Mouse (Mus musculus) brain, embryonic 14.5 days (tissue): ENCODE data around the gene Napsa.

Experiments used
- CTCF ChIP-seq: fragments of 200-500 bp; IDR thresholded peaks from 2 replicates; pipeline ENCODE4 v1.5.1; 2012; ENCODE audit warnings: inconsistent platforms, mild to moderate bottlenecking, moderate library complexity, borderline replicate concordance; ENCODE audit not compliant: insufficient read depth, insufficient read length; ENCODE audit errors: extremely low read depth
- POLR2A ChIP-seq: fragments of 200-500 bp; IDR thresholded peaks from 2 replicates; pipeline ENCODE4 v1.6.1; 2012; ENCODE audit warnings: mild to moderate bottlenecking, inconsistent platforms, borderline replicate concordance; ENCODE audit not compliant: poor library complexity, insufficient read depth, insufficient read length, severe bottlenecking; ENCODE audit errors: extremely low read depth

DNA sequence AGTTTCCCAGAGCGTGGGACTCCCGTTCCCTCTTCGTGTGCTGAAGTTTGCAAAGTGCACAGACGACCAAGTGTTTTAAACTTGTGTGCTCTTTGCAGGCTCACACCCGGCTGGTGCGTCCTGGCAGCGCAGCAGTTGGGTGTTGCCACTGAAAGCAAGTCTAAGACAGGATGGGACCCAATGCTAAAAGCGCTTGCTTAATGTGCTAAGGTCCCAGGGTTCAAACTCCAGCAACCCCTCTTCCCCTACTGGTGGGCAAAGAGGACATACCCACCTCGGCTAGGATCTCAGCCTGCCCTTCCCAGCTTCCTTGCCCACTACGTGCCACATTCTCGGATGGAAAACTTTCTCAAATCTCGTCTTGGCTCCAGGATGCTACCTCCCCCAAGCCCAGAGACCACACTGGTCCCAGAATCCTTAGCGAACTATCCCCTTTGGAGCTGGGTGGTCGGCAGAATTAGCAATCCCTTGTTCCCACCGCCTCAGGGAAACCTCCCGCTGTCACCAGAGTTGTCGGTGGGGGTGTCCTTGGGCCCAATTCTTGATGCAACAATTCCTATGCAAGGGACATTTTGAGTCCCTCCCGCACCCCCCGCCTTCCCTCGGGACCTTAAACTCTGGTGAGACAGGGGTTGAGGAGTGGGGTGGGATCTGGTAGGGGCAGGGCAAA lies 31.1 kb downstream of the Napsa start:
- TF ChIP-seq CTCF = no peak
- TF ChIP-seq POLR2A = no peak
